Mouse (Mus musculus) neutrophil, adult 5-6 weeks (primary cell): ENCODE results near the gene Cnmd. TPM values are rescaled to one million over a fixed set of nuclear protein-coding genes. Genes with fewer than 3 reads are reported as not detected.

Experiments used
- ATAC-seq: fragments of 151-379, 151-347 bp; 2 replicates; pipeline ENCODE4 v1.8.0; 2017; ENCODE audit warnings: mild to moderate bottlenecking, moderate TSS enrichment; ENCODE audit not compliant: insufficient number of reproducible peaks, poor library complexity, low FRiP score, severe bottlenecking; ENCODE audit errors: extremely low read depth
- total RNA-seq: library from RNA; stranded (forward); fragments of 200-1000 nt; gene quantifications from 2 replicates; pipeline ENCODE4 v1.2.3, GENCODE M21; 2017

Cnmd gene
- total RNA-seq, 1 experiment from 2014 or later: not detected

DNA sequence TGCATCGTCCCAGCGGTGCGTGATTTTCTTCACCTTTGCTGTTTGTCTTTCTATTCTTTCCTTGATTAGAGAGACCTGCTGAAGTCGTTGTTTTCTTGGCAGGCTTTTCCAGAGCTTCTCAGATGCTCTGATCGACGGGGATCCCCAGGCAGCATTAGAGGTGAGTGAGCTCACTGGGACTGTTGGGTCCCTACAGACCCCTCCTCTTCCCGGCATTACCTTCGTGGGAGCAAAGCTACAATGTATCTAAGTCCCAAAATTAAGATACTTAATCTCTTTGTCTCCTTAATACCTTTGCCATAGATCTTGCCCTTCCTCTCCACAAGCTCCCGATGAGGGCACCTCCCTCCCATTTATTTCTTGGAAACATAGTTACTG, 74.1 kb downstream of the Cnmd start:
- ATAC-seq: no peak

Other genes starting within 250 kb of the Cnmd start
- 27.3 and 32.1 TPM in 2 replicates for gene Kbtbd7, start 235.7 kb downstream of the Cnmd start, total RNA-seq
- 0.37 and 0.47 TPM in 2 replicates for gene Kbtbd6, start 210.3 kb downstream of the Cnmd start, total RNA-seq
- gene Elf1, start 181.0 kb downstream of the Cnmd start, total RNA-seq: 216 and 249 TPM in 2 replicates
- 64.7 and 66.0 TPM in 2 replicates for gene Wbp4, start 180.7 kb downstream of the Cnmd start, total RNA-seq
- gene Sugt1, start 74.5 kb downstream of the Cnmd start, total RNA-seq: 48.2 and 101 TPM in 2 replicates
- not detected in 2 replicates for gene Pcdh8, start 109.1 kb upstream of the Cnmd start, total RNA-seq